Mouse (Mus musculus): ENCODE results near the gene Pfkfb2. TPM values are rescaled to one million over a fixed set of nuclear protein-coding genes. Genes with fewer than 3 reads are reported as not detected.

The Pfkfb2 gene
- polyA plus RNA-seq, 1 experiment from 2014 or later: 10.1 TPM

DNA sequence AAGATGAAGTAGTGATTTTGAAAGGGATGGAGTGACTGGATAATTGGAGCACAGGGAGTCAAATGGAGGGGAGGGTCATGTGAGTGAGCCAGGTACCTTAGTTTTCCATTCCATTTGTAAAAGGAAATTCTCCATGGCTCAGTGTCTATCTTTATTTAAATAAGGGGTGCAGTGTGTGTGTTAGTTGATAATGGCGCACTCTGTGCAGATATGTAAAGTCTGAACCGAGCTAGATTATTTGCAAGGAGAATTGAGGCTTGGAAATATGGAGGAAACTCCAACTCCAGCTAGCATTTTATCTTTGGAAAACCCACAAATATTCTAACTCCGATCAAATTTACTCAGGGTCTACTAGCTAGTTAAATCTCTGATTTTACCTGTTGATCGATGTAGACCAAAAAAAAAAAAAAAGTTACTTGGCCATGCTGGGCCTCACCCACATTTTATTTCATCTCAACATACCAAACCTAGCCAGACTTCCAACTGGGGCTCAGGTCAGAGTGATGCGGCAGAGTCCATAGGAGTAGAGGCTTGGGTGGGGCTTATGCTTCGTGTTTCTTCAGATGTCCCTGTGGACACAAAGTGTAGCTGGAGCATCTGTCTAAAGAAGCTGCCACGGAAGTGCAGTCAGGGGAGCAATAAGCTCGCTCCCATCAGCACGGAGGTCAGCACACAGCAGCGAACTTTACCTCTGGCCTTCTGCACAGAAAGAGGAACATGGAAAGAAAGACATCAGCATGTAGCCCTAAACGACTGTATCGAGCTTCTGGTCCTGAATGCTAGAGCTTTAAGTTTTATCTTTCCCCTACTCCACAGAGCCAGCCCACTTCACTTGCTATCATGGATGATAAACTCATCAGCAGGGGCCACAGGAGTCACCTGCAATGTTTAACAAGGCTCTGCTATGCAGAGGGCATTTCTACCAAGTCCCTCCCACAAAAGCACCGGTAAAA, 3.9 kb upstream of the Pfkfb2 start:
- ATAC-seq (ENCODE audit: low FRiP score) (no peak), DNase-seq (ENCODE audit: low spot score) (no peak)
- no peaks in the 10 kb centered on the region for H3K27me3 ChIP-seq (ENCODE audit: control insufficient read depth, insufficient read depth, low read length)
- no peak overlapping the region for H3K27ac ChIP-seq (ENCODE audit: low read depth, low read length)
- H3K4me2 ChIP-seq (replicated peaks; ENCODE audit: low read depth, low read length): no peak overlapping the region
- H3K36me3 ChIP-seq (ENCODE audit: control insufficient read depth, insufficient read depth, low read length): no peaks in the 10 kb centered on the region
- no peaks in the 10 kb centered on the region for H3K9me3 ChIP-seq (ENCODE audit: control insufficient read depth, low read length)
- no peaks in the 10 kb centered on the region for H3K4me1 ChIP-seq (replicated peaks; ENCODE audit: control insufficient read depth, insufficient read depth, low read length)
- WGBS: 90% methylated on average over 13 of the region's 13 CpGs
- no peak overlapping the region for H3K9ac ChIP-seq (ENCODE audit: low read depth, low read length)
- H3K4me3 ChIP-seq (ENCODE audit: low read depth, low read length): no peak overlapping the region

DNA sequence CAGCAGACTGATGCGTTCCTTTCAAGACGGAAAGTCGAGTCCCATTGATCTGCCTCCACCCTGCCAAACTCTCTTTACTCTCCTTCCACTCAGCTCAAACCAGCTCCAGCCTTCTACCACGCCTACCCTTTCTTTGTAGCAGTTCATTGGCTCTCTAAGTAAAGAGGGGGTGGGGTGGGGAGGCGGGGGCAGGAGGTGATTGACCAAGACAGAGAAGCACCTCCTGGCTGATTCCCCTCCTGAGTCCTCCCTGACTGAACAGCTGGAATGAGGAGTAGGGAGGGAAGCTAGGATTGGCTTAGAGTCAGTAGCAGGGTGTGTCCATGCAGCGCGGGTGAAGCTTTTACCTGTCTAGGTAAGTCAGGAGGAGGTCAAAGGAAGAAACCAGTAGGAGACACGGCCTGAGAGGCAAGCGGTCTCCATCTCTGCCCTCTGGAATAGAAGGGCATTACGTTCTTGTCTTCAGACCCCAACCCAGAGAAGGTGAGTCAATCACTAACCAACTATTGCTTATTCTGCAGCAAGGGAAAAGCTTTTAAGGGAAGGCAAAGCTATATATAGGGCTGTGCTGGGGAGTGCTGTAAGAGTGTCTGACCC, 2.8 kb upstream of the Pfkfb2 start, which contains the start of gene AA986860:
TSS of gene AA986860 (plus strand) at position 236 of the 597 bp plus-strand sequence.
- no peaks in the 10 kb centered on the region for H3K9me3 ChIP-seq (ENCODE audit: control insufficient read depth, low read length)
- WGBS: 5% methylated on average over 10 of the region's 10 CpGs
- ATAC-seq (ENCODE audit: low FRiP score): peak; percentile 45; the same call in 1 of the 2 replicates
- no peaks in the 10 kb centered on the region for H3K36me3 ChIP-seq (ENCODE audit: control insufficient read depth, insufficient read depth, low read length)
- peak; percentile 19 for DNase-seq (ENCODE audit: low spot score)
- no peak within 1 kb of the TSS for H3K27ac ChIP-seq (ENCODE audit: low read depth, low read length)
- no peak within 1 kb of the TSS for H3K4me3 ChIP-seq (ENCODE audit: low read depth, low read length)
- no peak within 1 kb of the TSS for H3K9ac ChIP-seq (ENCODE audit: low read depth, low read length)
- 0 out of 2 replicates have a peak within 1 kb of the TSS, but pooled peaks have one; percentile 6 for H3K4me2 ChIP-seq (replicated peaks; ENCODE audit: low read depth, low read length)
- H3K4me1 ChIP-seq (replicated peaks; ENCODE audit: control insufficient read depth, insufficient read depth, low read length): no peaks in the 10 kb centered on the region
- no peaks in the 10 kb centered on the region for H3K27me3 ChIP-seq (ENCODE audit: control insufficient read depth, insufficient read depth, low read length)

DNA sequence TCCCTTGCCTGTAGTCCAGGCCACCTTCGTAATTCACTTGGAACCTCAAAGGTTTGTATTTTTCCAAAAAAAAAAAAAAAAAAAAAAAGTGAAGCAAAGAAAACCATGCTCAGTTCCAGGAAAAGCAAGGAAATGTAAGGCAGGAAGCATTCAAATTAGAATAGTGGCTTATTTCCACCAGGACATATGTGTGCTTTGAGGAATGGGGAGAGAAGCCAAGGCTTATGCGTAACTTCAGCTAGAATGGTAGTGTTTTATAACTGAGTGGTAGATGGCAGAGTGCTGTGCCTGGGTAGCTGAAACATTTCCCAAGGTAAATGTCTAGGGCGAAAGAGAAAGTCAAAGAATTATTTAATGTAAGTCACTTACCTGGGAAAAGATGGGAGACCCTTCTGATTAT, 345 bp downstream of the Pfkfb2 start:
- Histone ChIP-seq H3K9ac (ENCODE audit: low read depth, low read length) (no peak overlapping the region), H3K4me1 (replicated peaks; ENCODE audit: control insufficient read depth, insufficient read depth, low read length) (no peaks in the 10 kb centered on the region), H3K4me2 (replicated peaks; ENCODE audit: low read depth, low read length) (no peak overlapping the region), H3K27me3 (ENCODE audit: control insufficient read depth, insufficient read depth, low read length) (no peaks in the 10 kb centered on the region), H3K4me3 (ENCODE audit: low read depth, low read length) (no peak overlapping the region), H3K27ac (ENCODE audit: low read depth, low read length) (no peak overlapping the region), H3K9me3 (ENCODE audit: control insufficient read depth, low read length) (no peaks in the 10 kb centered on the region), H3K36me3 (ENCODE audit: control insufficient read depth, insufficient read depth, low read length) (no peaks in the 10 kb centered on the region)
- ATAC-seq (ENCODE audit: low FRiP score): no peak
- 93% methylated on average over 3 of the region's 3 CpGs for WGBS
- DNase-seq (ENCODE audit: low spot score): no peak

DNA sequence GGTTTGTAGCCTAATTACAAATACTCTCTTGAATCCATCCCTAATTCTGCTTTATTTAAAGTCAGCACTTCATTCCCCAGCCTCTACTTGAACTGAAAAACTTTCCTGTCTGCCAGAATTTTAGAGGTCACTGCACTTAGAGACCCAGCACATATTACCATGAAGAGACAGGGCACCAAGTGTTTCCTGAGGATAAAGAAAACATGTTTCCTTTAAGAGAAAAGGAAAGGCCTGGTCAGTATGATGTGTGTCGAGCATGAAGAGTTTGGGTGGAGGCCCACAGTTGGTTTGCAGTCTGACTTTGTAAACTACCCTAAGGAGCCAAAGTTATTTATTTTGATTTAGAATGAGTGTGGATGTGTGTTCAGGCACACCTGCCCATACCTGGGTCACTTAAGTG, 983 bp downstream of the Pfkfb2 start:
- Histone ChIP-seq H3K27me3 (ENCODE audit: control insufficient read depth, insufficient read depth, low read length) (no peaks in the 10 kb centered on the region), H3K9ac (ENCODE audit: low read depth, low read length) (no peak overlapping the region), H3K4me1 (replicated peaks; ENCODE audit: control insufficient read depth, insufficient read depth, low read length) (no peaks in the 10 kb centered on the region), H3K4me3 (ENCODE audit: low read depth, low read length) (no peak overlapping the region), H3K4me2 (replicated peaks; ENCODE audit: low read depth, low read length) (no peak overlapping the region), H3K36me3 (ENCODE audit: control insufficient read depth, insufficient read depth, low read length) (no peaks in the 10 kb centered on the region), H3K27ac (ENCODE audit: low read depth, low read length) (no peak overlapping the region), H3K9me3 (ENCODE audit: control insufficient read depth, low read length) (no peaks in the 10 kb centered on the region)
- DNase-seq (ENCODE audit: low spot score): no peak
- 85% methylated on average over 1 of the region's 1 CpGs for WGBS
- ATAC-seq (ENCODE audit: low FRiP score): no peak

DNA sequence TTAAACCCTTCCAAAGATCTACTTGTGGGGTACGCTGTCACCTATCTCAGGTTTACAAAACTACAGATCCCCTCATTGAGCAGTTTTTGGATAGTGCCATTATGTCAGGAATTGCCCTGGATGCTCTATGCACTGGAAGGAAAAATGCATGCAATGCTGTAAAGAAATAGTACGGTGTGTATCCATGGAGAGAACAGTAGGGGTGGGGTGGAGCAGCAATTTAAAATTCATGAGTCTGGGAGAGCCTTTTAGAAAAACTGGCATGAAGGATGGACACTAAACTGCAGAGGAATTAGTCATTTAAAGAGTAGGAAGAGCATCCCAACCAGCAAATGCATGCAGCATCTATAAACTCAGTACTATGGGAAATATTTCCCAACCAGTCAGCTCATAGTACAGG, 2.7 kb downstream of the Pfkfb2 start:
- ATAC-seq (ENCODE audit: low FRiP score): no peak
- H3K27ac ChIP-seq (ENCODE audit: low read depth, low read length): no peak overlapping the region
- no peaks in the 10 kb centered on the region for H3K36me3 ChIP-seq (ENCODE audit: control insufficient read depth, insufficient read depth, low read length)
- 79% methylated on average over 2 of the region's 2 CpGs for WGBS
- H3K9ac ChIP-seq (ENCODE audit: low read depth, low read length): no peak overlapping the region
- no peak for DNase-seq (ENCODE audit: low spot score)
- H3K4me2 ChIP-seq (replicated peaks; ENCODE audit: low read depth, low read length): no peak overlapping the region
- no peaks in the 10 kb centered on the region for H3K4me1 ChIP-seq (replicated peaks; ENCODE audit: control insufficient read depth, insufficient read depth, low read length)
- H3K27me3 ChIP-seq (ENCODE audit: control insufficient read depth, insufficient read depth, low read length): no peaks in the 10 kb centered on the region
- H3K4me3 ChIP-seq (ENCODE audit: low read depth, low read length): no peak overlapping the region
- H3K9me3 ChIP-seq (ENCODE audit: control insufficient read depth, low read length): no peaks in the 10 kb centered on the region

DNA sequence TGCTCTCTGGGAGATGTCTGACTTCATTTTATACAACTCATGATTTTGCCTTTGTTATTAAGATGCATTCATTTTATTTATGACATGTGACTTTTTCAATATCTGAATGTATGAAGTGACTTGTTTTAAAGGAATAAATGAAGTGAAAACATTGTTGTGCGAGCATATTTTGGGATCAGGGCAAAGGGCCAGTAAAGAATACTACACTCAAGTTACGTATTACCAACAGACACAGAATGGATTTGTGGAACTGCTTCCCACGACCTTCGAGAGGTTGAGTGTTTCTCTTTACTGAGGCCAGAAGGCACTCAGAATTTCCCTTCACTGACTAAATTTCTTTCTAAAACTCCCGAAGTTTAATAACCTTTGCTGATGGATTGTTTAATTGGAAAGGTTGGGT, 4.8 kb downstream of the Pfkfb2 start:
- no peaks in the 10 kb centered on the region for H3K36me3 ChIP-seq (ENCODE audit: control insufficient read depth, insufficient read depth, low read length)
- no peak overlapping the region for H3K9ac ChIP-seq (ENCODE audit: low read depth, low read length)
- H3K4me2 ChIP-seq (replicated peaks; ENCODE audit: low read depth, low read length): no peak overlapping the region
- WGBS: 94% methylated on average over 5 of the region's 5 CpGs
- H3K4me3 ChIP-seq (ENCODE audit: low read depth, low read length): no peak overlapping the region
- H3K4me1 ChIP-seq (replicated peaks; ENCODE audit: control insufficient read depth, insufficient read depth, low read length): no peaks in the 10 kb centered on the region
- no peaks in the 10 kb centered on the region for H3K9me3 ChIP-seq (ENCODE audit: control insufficient read depth, low read length)
- H3K27ac ChIP-seq (ENCODE audit: low read depth, low read length): no peak overlapping the region
- no peaks in the 10 kb centered on the region for H3K27me3 ChIP-seq (ENCODE audit: control insufficient read depth, insufficient read depth, low read length)
- DNase-seq (ENCODE audit: low spot score) (no peak), ATAC-seq (ENCODE audit: low FRiP score) (no peak)

DNA sequence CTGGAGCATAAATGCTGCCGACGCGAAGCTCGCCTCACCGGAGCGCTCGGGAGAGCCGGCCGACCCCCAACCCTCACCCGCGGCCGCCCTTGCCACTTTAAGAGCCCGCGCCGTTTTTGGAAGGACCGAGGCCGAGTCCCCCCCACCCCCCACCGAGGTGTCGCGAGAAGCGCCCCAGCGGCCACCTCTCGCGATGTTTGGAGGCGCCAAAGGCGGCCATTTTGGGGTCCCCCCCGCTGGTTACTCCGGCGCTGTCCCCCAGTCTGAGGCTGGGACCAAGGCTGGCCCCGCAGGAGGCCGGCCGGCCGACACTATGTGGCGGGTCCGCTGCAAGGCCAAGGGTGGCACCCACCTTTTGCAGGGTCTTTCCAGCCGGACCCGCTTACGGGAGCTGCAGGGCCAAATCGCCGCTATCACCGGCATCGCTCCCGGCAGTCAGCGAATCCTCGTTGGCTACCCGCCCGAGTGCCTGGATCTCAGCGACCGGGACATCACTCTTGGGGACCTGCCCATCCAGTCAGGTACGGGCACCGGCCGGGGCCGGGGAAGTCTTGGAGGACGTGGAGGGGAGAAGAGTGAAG, 11.7 kb downstream of the Pfkfb2 start, which contains the start of gene Yod1:
TSS of gene Yod1 (plus strand) at position 37 of the 581 bp plus-strand sequence.
- under 1% methylated on average over 46 of the region's 54 CpGs for WGBS
- Histone ChIP-seq H3K4me2 (replicated peaks; ENCODE audit: low read depth, low read length) (peak within 1 kb of the TSS; percentile 96), H3K4me3 (ENCODE audit: low read depth, low read length) (peak within 1 kb of the TSS; percentile 88), H3K36me3 (ENCODE audit: control insufficient read depth, insufficient read depth, low read length) (no peaks in the 10 kb centered on the region), H3K27ac (ENCODE audit: low read depth, low read length) (peak within 1 kb of the TSS; percentile 82), H3K9ac (ENCODE audit: low read depth, low read length) (peak within 1 kb of the TSS; percentile 98), H3K27me3 (ENCODE audit: control insufficient read depth, insufficient read depth, low read length) (no peaks in the 10 kb centered on the region), H3K4me1 (replicated peaks; ENCODE audit: control insufficient read depth, insufficient read depth, low read length) (no peaks in the 10 kb centered on the region), H3K9me3 (ENCODE audit: control insufficient read depth, low read length) (no peaks in the 10 kb centered on the region)
- DNase-seq (ENCODE audit: low spot score) (peak; percentile 95), ATAC-seq (ENCODE audit: low FRiP score) (peak; percentile 82)

DNA sequence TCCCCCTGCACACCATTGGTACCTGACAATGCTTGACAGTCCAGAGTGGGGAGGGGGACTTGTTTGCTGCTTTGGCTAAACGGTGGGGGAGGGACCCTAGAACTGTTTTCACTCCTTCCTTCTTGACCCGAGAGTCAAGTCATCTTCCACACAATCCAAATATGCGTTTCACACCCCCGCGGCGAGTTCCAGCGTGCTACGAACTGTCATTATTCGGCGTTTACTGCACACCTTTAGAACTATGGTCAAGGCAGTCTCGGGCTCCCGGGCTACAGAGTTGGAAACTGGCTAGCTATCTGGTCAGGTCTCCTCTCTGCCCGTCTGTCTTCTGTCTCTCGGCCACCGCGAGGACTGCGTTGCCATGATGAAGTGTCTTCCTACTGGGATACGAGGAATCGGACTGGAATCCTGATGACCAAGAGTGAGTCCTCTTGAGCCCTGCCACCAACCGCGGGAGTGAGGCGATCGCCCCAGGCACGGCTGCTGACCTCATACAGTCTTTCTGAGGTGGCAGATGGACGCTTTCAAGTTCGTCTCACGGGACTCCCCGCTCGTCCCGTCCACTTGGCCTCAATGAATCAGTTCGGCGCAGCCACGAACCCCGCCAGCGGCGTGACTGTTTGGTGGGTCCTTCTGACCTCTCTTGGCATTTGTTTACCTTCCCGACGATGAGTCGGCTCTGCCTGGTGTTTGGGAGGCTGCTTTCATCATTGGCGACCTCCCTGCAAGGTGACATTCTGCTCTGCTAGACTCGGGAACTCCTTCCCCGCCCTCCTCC, 12.4 kb downstream of the Pfkfb2 start:
- H3K9ac ChIP-seq (ENCODE audit: low read depth, low read length): peak overlapping the region; percentile 98
- H3K27me3 ChIP-seq (ENCODE audit: control insufficient read depth, insufficient read depth, low read length): no peaks in the 10 kb centered on the region
- WGBS: under 1% methylated on average over 42 of the region's 42 CpGs
- H3K9me3 ChIP-seq (ENCODE audit: control insufficient read depth, low read length): no peaks in the 10 kb centered on the region
- DNase-seq (ENCODE audit: low spot score) (peak; percentile 72), ATAC-seq (ENCODE audit: low FRiP score) (peak; percentile 34)
- H3K27ac ChIP-seq (ENCODE audit: low read depth, low read length): peak overlapping the region; percentile 82
- H3K36me3 ChIP-seq (ENCODE audit: control insufficient read depth, insufficient read depth, low read length): no peaks in the 10 kb centered on the region
- H3K4me1 ChIP-seq (replicated peaks; ENCODE audit: control insufficient read depth, insufficient read depth, low read length): no peaks in the 10 kb centered on the region
- H3K4me3 ChIP-seq (ENCODE audit: low read depth, low read length): peak overlapping the region; percentile 88
- H3K4me2 ChIP-seq (replicated peaks; ENCODE audit: low read depth, low read length): peak overlapping the region; percentile 96
